Mouse (Mus musculus) Muller cell, postnatal 12 days (primary cell): ENCODE measurements at regions not wholly inside any gene's neighbourhood (a gene's known extent, or its start where the extent isn't known, plus 50 kb on each side); places are given as distances from the start of the nearest gene placed in this dataset.

Source experiments
- DNase-seq: peaks from one replicate; pipeline ENCODE4 v3.0.0-alpha.2; 2015; ENCODE audit errors: inconsistent ontology term

DNA sequence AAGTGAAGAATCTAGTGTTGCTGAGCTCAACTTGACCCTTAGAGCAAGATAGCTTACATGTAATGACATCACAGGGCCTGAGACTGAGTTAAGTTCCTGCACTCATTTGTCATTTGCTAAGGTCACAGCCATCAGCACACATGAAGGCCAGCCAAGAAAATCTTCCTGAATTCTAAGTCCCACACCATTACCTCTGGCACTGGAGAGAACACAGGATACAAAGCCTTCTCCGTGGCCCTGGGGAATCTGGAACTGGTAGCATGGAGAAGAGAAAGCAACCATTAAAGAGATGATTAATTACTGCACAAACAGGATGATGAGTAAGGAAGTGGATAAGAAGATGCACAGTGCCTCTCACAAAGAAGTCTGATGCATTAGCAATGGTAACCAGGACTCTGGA is 232.0 kb downstream of the Wdr72 start:
- DNase-seq = no peak

DNA sequence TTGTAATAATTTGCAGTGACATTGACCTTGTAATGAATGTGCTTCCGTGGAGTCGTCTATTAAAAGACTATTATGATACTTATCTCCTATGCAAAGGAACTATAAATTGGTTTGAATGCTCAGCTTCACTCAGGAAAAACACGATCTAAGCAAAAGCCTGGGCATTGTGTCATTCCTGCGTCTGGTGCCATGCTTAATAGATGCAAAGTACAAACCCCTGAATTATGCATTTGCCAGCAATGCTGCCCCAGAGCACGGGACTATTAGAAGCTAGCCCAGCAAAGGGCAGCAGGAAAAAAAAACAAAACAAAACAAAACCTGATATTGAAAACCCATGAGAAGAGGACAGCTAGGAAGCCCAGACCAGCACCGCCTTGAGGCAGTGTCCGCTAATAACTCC is 234.9 kb downstream of the Wdr72 start:
- DNase-seq = no peak

DNA sequence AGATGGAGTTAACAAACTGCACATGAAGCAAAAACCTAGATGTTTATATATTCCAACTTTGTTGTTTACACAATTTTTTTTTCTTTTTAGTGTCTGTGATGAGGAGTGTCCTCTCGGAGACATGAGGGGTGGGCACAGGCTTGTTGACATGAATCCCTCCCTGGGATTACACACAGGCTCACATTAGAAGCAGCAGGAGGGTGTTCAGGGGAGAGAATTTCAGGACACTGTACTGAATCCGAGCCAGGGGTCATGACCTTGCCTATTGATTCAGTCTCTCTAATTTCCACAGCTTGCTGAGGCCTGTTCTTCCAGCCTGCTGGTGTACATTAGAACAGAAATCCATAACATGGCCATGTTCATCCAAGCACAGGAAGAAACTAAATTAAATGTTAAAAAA is 238.6 kb downstream of the Wdr72 start:
- no peak for DNase-seq

- DNase-seq = no peak
Observed at GRCm38 (mm10) chr9:74365930-74366438, 255.8 kb downstream of the Wdr72 start.

- peak; percentile 64 for DNase-seq
Observed at GRCm38 (mm10) chr9:74376191-74376590, 266.0 kb downstream of the Wdr72 start.

GRCm38 (mm10) chr9:74377204-74377603 is 267.0 kb downstream of the Wdr72 start:
- no peak for DNase-seq

- no peak for DNase-seq
Observed at GRCm38 (mm10) chr9:74384206-74384896, 274.2 kb downstream of the Wdr72 start.

- no peak for DNase-seq
Observed at GRCm38 (mm10) chr9:74425594-74425993, 315.4 kb downstream of the Wdr72 start.

DNA sequence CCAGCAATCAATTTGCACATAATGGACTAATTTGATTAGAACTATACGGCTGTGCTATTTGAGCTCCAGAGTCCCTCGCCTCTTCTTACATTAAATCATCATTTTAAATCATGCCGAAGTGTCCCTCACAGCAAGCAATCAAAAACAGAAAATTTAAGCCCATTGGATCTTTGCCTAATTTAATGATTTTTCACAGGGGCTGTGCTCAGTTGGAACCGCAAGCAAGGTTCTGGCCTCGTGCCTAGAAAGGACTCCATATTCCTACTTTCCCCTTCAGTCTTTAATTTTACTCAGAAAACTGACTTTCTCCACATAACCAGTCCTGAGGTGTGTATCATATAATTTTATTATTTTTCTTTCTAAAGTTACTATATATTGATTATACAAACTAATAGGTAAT is 339.8 kb downstream of the Wdr72 start:
- peak; percentile 19 for DNase-seq

- no peak for DNase-seq
Observed at GRCm38 (mm10) chr9:74461084-74461483, 350.9 kb downstream of the Wdr72 start.

- DNase-seq = no peak
Observed at GRCm38 (mm10) chr9:74476830-74477229, 366.7 kb downstream of the Wdr72 start.

- DNase-seq = no peak
Observed at GRCm38 (mm10) chr9:74479273-74479672, 369.1 kb downstream of the Wdr72 start.

- no peak for DNase-seq
Observed at GRCm38 (mm10) chr9:74513887-74514286, 347.8 kb upstream of the Onecut1 start.

- DNase-seq = no peak
Observed at GRCm38 (mm10) chr9:74528550-74528949, 333.2 kb upstream of the Onecut1 start.

DNA sequence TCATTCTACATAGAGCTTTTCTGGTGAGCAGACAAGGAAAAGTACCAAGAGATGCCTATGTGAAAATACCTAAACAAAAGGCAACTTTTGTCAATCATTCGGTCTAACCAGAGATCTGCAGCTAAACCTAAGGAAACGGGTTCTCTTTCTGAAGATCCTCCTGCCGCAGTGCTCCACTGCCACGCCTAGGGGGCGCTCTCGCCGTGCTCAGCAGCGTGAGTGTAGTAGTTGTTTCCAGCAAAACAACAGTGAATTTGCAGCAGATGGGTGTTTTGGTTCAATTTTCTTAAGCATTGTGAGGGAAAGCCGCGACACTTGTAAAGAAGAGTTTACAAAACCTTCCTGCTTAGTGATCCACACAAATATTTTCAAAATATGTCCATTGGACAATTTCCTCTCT is 331.4 kb upstream of the Onecut1 start:
- peak; percentile 35 for DNase-seq

DNA sequence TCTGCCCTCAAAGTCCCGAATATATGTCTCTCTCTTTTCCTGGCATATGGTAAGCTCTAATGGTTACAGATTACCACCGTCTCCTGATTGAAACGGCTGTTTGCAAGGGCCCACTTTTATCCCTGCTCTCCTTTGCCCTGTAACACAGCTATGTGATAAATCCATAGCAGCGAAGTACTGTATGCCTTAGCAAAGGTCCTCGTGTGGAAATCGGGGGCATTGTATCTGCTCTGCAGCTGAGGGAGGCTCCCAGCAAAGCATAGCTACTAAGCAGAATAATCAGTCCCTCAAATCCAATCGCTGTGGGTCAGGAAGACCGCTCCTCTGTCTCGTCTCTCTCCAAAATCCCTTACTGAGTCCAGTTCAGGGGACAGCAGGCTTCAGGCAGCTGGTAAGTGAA is 331.0 kb upstream of the Onecut1 start:
- DNase-seq = no peak

- no peak for DNase-seq
Observed at GRCm38 (mm10) chr9:74531986-74532385, 329.7 kb upstream of the Onecut1 start.

- no peak for DNase-seq
Observed at GRCm38 (mm10) chr9:74534976-74535375, 326.7 kb upstream of the Onecut1 start.

DNA sequence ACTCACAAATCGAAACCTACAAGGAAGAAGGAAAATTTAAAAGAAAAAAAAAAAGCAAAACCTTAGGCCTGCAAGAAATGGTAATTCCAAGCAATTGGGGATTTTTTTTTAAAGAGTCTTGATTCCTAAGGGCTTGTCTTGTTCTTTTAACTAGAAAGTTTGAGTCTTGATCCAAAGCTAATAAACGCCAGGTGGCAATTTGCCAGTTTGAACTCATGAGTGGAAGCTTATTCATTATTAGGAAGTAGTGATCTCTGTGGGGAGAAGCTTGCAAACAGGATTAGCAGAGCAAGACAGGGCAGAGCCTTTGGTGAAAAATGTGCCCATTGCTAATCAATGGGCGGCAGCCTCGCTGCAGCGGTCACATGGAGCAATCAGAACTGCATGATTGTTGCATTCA is 305.6 kb upstream of the Onecut1 start:
- peak; percentile 32 for DNase-seq

- DNase-seq = no peak
Observed at GRCm38 (mm10) chr9:74592757-74593156, 269.0 kb upstream of the Onecut1 start.

GRCm38 (mm10) chr9:74593970-74594369 is 267.8 kb upstream of the Onecut1 start:
- no peak for DNase-seq

DNA sequence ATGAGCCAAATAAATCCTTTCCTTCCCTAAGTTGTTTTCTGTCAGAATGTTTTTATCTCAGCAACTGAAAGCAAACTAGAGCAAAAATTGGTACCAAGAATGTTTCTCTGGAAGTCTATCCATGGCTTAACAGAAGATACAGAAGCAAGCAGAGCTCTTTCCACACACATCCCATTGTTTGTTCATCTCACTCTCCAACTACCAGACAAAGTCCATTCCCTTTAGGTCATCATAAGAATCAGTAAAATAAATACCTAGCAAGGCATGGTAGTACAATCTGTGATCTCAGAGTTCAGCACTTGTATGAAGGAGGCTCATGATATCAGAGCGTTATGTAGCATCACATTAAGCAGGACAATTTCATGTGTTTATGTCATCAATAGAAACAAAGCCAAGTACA is 257.3 kb upstream of the Onecut1 start:
- no peak for DNase-seq

DNA sequence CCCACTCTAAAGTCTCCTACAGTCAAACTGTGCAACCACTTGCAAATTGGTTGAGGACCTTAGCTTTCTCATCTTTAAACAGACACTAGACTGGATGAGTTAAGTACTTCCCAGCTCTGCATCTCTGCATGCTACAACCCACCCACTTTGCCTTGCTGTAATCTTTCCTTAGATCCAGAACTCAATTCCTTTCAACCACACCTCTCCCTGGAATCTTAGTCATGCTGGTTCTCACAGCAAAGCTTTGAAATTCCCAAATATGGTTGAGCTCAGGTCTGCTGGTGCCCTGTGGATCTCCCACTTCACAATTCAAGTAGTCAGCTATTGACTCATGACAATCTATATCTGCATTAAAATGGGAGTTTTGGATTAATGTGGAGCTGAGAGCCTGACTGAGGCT is 239.8 kb upstream of the Onecut1 start:
- DNase-seq = no peak

DNA sequence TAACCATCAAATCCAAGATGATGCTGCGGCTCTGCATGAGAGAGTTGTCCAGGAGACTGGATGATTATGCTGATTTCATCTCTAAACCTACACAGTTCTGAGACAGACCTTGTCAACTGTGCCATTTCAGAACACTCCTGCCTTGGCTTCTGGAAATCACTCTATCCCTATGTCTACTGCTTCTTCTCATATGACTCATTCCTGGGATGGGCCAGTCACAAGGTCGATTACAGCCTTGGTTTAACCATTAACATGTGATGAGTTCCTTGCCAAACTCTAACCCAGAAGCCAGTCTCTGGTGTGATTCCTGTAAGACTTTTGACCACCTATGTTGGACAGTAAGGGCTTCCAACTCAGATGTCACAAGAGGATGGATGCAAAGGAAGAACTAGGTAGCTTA is 216.3 kb upstream of the Onecut1 start:
- no peak for DNase-seq
